Mouse (Mus musculus): Measurements from ENCODE around the gene Ppp1r2.

DNA sequence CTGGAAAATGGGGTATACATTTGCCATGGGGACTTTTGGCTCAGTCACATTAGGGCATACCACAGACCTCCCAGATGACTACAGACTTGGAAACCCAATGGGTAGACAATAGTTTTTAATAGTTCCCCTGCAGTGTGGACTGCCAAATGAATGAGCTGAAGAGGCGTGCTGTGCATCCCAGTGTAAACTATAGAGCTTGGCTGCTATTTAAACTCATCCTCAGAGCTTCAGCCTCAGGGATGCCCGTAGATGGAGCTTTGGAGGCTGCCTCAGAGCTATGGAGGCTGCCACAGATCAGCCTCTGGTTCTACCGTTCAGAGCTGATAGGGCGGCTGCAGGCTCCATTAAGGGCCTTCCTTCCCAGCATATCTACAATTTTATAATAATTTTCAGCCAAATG, 40.2 kb upstream of the Ppp1r2 start:
- TF ChIP-seq CTCF (IDR thresholded peaks at IDR 0.05; ENCODE audit: control insufficient read depth, insufficient read depth, insufficient replicate concordance, low read depth, low read length) (no peak), POLR2A (IDR thresholded peaks at IDR 0.05; ENCODE audit: control insufficient read depth, low read depth, low read length) (no peak)
